8 mouse cellular contexts compared by ENCODE assay signal in genomic region chr19:60466953-60467570, GRCm38 (mm10). TPM values are rescaled to one million over a fixed set of nuclear protein-coding genes. Genes with fewer than 3 reads are reported as not detected.
A peak's percentile ranks its signal among the peaks of the same experiment; 100 is the strongest.
DNase-seq lines count a peak whose midpoint lies in the region; ATAC-seq and TF ChIP-seq lines count a peak whose summit lies in the region.

No protein-coding gene starts in this region.

- peak overlapping the region; percentile 59 for H3K4me2 ChIP-seq in hindbrain, postnatal 0 days (ENCODE audit: low read depth, low read length)

- peak overlapping the region; percentile 32 for H3K4me3 ChIP-seq in hindbrain, postnatal 0 days (ENCODE audit: low read length)

- H3K36me3 ChIP-seq in hindbrain, postnatal 0 days (ENCODE audit: insufficient read depth, low read length) = no peaks in the 10 kb centered on the region

- intact Hi-C loops in left cerebral cortex, postnatal 14 days (cut with DNase I) = no loop called here

- DNase-seq in ZHBTc4 (ENCODE audit: low read depth, low spot score) = peak; percentile 92
- peak; percentile 91 for DNase-seq in cerebellum, postnatal 10 days
- DNase-seq in frontal cortex, postnatal 25 days (ENCODE audit: low spot score in 2 of 2) = peak; percentile 27 to 38
- peak; percentile 88 for DNase-seq in hindbrain, postnatal 0 days (ENCODE audit: low spot score)
- peak; percentile 65 to 71 for DNase-seq in left cerebral cortex, postnatal 14 days (ENCODE audit: low spot score in 2 of 2)
- DNase-seq in right cerebral cortex, postnatal 25 days = peak; percentile 61
- peak; percentile 28 for DNase-seq in yolk sac, embryonic 10.5 days (ENCODE audit: low spot score)

- peaks cover 16% of the 10 kb centered on the region; the same call in 1 of the 2 replicates for H3K4me1 ChIP-seq in hindbrain, postnatal 0 days (ENCODE audit: insufficient read depth, low read length)

- TF ChIP-seq CTCF in hindbrain, postnatal 0 days (IDR thresholded peaks at IDR 0.05; ENCODE audit: low read depth) = peak; percentile 84

- no peaks in the 10 kb centered on the region for H3K9me3 ChIP-seq in hindbrain, postnatal 0 days (ENCODE audit: low read length)

- H3K9ac ChIP-seq in hindbrain, postnatal 0 days (replicated peaks; ENCODE audit: low read length) = no peak overlapping the region

- H3K27me3 ChIP-seq in hindbrain, postnatal 0 days (ENCODE audit: insufficient read depth, low read length) = peaks cover 12% of the 10 kb centered on the region; the same call in 1 of the 2 replicates

- no peak overlapping the region for H3K27ac ChIP-seq in hindbrain, postnatal 0 days

- WGBS in hindbrain, postnatal 0 days = 2% methylated on average over 41 of the region's 41 CpGs

- ATAC-seq in hindbrain, postnatal 0 days = peak; percentile 81
- peak; percentile 92 for ATAC-seq in megakaryocyte progenitor cell, adult 5-6 weeks (replicated peaks; ENCODE audit: poor library complexity)

RNA-seq across cellular contexts. Expression of gene Prlhr, which starts 1.0 kb away (rescaled TPM):
- total RNA-seq in hindbrain, postnatal 0 days (2014; rRNA removed) = 7.3 and 9.7 TPM in 2 replicates
- 0.18 and 0.44 TPM in 2 replicates for polyA plus RNA-seq in hindbrain, postnatal 0 days (2015; fragmentation: Nextera tagmentation; extraction: Ambion mirVana)
- under 1 TPM in 1 of 2 experiments, not detected in 1; 0.27 TPM for total RNA-seq in left cerebral cortex, postnatal 14 days (2021)
- total RNA-seq in megakaryocyte progenitor cell, adult 5-6 weeks (2015) = not detected in 2 replicates
- total RNA-seq in megakaryocyte progenitor cell, adult 5-6 weeks (2017) = not detected in 2 replicates

Comparison
In these comparisons a context has a peak if more than half of its experiments do, and no peak if none do; other contexts are left out.
1. DNase-seq: peak in every context shown above with its lines; median percentile 92 in ZHBTc4; 91 in cerebellum, postnatal 10 days; 88 in hindbrain, postnatal 0 days; 68 in left cerebral cortex, postnatal 14 days; 61 in right cerebral cortex, postnatal 25 days; 32 in frontal cortex, postnatal 25 days; 28 in yolk sac, embryonic 10.5 days.